Mouse (Mus musculus) embryonic facial prominence, embryonic 14.5 days (tissue): ENCODE measurements around the gene Taf3. TPM values are rescaled to one million over a fixed set of nuclear protein-coding genes. Genes with fewer than 3 reads are reported as not detected.

Experiments used
- ATAC-seq: fragments of 200-750 bp; cut with Nextera tagmentation; 2 replicates; pipeline ENCODE4 v1.8.0; 2017; ENCODE audit warnings: low read depth, moderate number of reproducible peaks, moderate TSS enrichment
- DNase-seq: peaks from one replicate; pipeline ENCODE4 v3.0.0-alpha.2; 2015; ENCODE audit warnings: low spot score
- H3K27ac ChIP-seq: fragments of 300-500 bp; sonication (generic); replicated peaks from 2 replicates; pipeline ENCODE4 v1.5.1; 2014; ENCODE audit warnings: low read depth, mild to moderate bottlenecking, low read length, moderate library complexity
- H3K27me3 ChIP-seq: fragments of 300-500 bp; sonication (generic); replicated peaks from 2 replicates; pipeline ENCODE4 v1.6.1; 2014; ENCODE audit warnings: low read length; ENCODE audit not compliant: control insufficient read depth, insufficient read depth
- H3K36me3 ChIP-seq: fragments of 300-500 bp; sonication (generic); 2 replicates; pipeline ENCODE4 v1.6.1; 2014; ENCODE audit warnings: low read length, mixed read lengths; ENCODE audit not compliant: control insufficient read depth, insufficient read depth
- H3K4me1 ChIP-seq: fragments of 300-500 bp; sonication (generic); 2 replicates; pipeline ENCODE4 v1.6.1; 2014; ENCODE audit warnings: antibody characterized with exemption, low read length; ENCODE audit not compliant: control insufficient read depth, insufficient read depth
- H3K4me2 ChIP-seq: fragments of 300-500 bp; sonication (generic); 2 replicates; pipeline ENCODE4 v1.6.1; 2014; ENCODE audit warnings: low read depth, mild to moderate bottlenecking, low read length, moderate library complexity, mixed read lengths
- H3K4me3 ChIP-seq: fragments of 300-500 bp; sonication (generic); 2 replicates; pipeline ENCODE4 v1.5.1; 2014; ENCODE audit warnings: low read depth, mild to moderate bottlenecking, low read length
- H3K9ac ChIP-seq: fragments of 300-500 bp; sonication (generic); 2 replicates; pipeline ENCODE4 v1.6.1; 2014; ENCODE audit warnings: low read depth, mild to moderate bottlenecking, low read length, moderate library complexity, mixed read lengths
- H3K9me3 ChIP-seq: fragments of 300-500 bp; sonication (generic); 2 replicates; pipeline ENCODE4 v1.6.1; 2016; ENCODE audit warnings: low read length; ENCODE audit not compliant: control insufficient read depth
- WGBS: fragments of 180-500 bp; shearing (Covaris S2); extraction: QIAGEN DNeasy Blood & Tissue Kit; methylation state at CpG from one replicate; pipeline ENCODE4 v1.1.7; 2014; 5-methylcytosine and 5-hydroxymethylcytosine counted together
- polyA plus RNA-seq: library from polyadenylated mRNA; unstranded; fragments of >200 nt; fragmentation: Nextera tagmentation; extraction: Ambion mirVana; gene quantifications from 2 replicates; pipeline ENCODE4 v1.2.1, GENCODE M21; 2014

Taf3 gene
- polyA plus RNA-seq, 1 experiment from 2014 or later, result 10.9 TPM

GRCm38 (mm10) chr2:9886921-9887610 is 161.3 kb downstream of the Taf3 start:
- 6% methylated on average over 7 of the region's 7 CpGs for WGBS
- DNase-seq (no peak), ATAC-seq (no peak)
- no peak overlapping the region for H3K4me2 ChIP-seq
- no peaks in the 10 kb centered on the region for H3K9me3 ChIP-seq
- H3K4me1 ChIP-seq, result peaks cover 10% of the 10 kb centered on the region; the same call in 1 of the 2 replicates
- no peak overlapping the region for H3K9ac ChIP-seq
- no peaks in the 10 kb centered on the region for H3K36me3 ChIP-seq
- H3K27me3 ChIP-seq, result peaks cover 97% of the 10 kb centered on the region
- H3K4me3 ChIP-seq, result no peak overlapping the region
- no peak overlapping the region for H3K27ac ChIP-seq

- 23% methylated on average over 3 of the region's 3 CpGs for WGBS
Measured at GRCm38 (mm10) chr2:9886031-9886430, 162.4 kb downstream of the Taf3 start.

GRCm38 (mm10) chr2:9885217-9885770 is 163.1 kb downstream of the Taf3 start:
- Histone ChIP-seq H3K27me3 (peaks cover 99% of the 10 kb centered on the region), H3K4me1 (peaks cover 20% of the 10 kb centered on the region; the same call in 1 of the 2 replicates), H3K4me3 (no peak overlapping the region), H3K9me3 (no peaks in the 10 kb centered on the region), H3K9ac (no peak overlapping the region), H3K27ac (no peak overlapping the region), H3K4me2 (no peak overlapping the region), H3K36me3 (no peaks in the 10 kb centered on the region)
- no peak for DNase-seq
- 10% methylated on average over 14 of the region's 14 CpGs for WGBS
- no peak for ATAC-seq

More at GRCm38 (mm10) chr2:9886031-9886430, 162.4 kb downstream of the Taf3 start:
- Histone ChIP-seq H3K36me3 (no peaks in the 10 kb centered on the region), H3K27me3 (peaks cover 99% of the 10 kb centered on the region), H3K4me1 (peaks cover 15% of the 10 kb centered on the region; the same call in 1 of the 2 replicates), H3K9me3 (no peaks in the 10 kb centered on the region), H3K9ac (no peak overlapping the region), H3K4me3 (no peak overlapping the region), H3K27ac (no peak overlapping the region), H3K4me2 (no peak overlapping the region)
- ATAC-seq, result no peak
- no peak for DNase-seq

GRCm38 (mm10) chr2:9884533-9885216 is 163.7 kb downstream of the Taf3 start:
- Histone ChIP-seq H3K36me3 (no peaks in the 10 kb centered on the region), H3K27ac (no peak overlapping the region), H3K9ac (no peak overlapping the region), H3K4me3 (peak overlapping the region; percentile 39), H3K27me3 (peaks cover 99% of the 10 kb centered on the region), H3K9me3 (no peaks in the 10 kb centered on the region), H3K4me1 (peaks cover 20% of the 10 kb centered on the region; the same call in 1 of the 2 replicates), H3K4me2 (peak overlapping the region; percentile 77; the same call in 1 of the 2 replicates)
- ATAC-seq (no peak), DNase-seq (no peak)
- WGBS, result 9% methylated on average over 15 of the region's 15 CpGs

GRCm38 (mm10) chr2:9883803-9884532 is 164.4 kb downstream of the Taf3 start:
- no peak for ATAC-seq
- peaks cover 20% of the 10 kb centered on the region; the same call in 1 of the 2 replicates for H3K4me1 ChIP-seq
- H3K9me3 ChIP-seq, result no peaks in the 10 kb centered on the region
- H3K36me3 ChIP-seq, result no peaks in the 10 kb centered on the region
- H3K4me2 ChIP-seq, result peak overlapping the region; percentile 77
- peak overlapping the region; percentile 48 for H3K9ac ChIP-seq
- peaks cover 99% of the 10 kb centered on the region for H3K27me3 ChIP-seq
- H3K27ac ChIP-seq, result no peak overlapping the region
- DNase-seq, result no peak
- peak overlapping the region; percentile 39 for H3K4me3 ChIP-seq
- 1% methylated on average over 27 of the region's 27 CpGs for WGBS

- DNase-seq (no peak), ATAC-seq (no peak)
- peaks cover 91% of the 10 kb centered on the region for H3K27me3 ChIP-seq
- WGBS, result under 1% methylated on average over 43 of the region's 43 CpGs
- H3K9ac ChIP-seq, result peak overlapping the region; percentile 55
- no peaks in the 10 kb centered on the region for H3K9me3 ChIP-seq
- H3K4me1 ChIP-seq, result peaks cover 20% of the 10 kb centered on the region; the same call in 1 of the 2 replicates
- peak overlapping the region; percentile 39 for H3K4me3 ChIP-seq
- H3K4me2 ChIP-seq, result peak overlapping the region; percentile 77
- H3K27ac ChIP-seq, result no peak overlapping the region
- no peaks in the 10 kb centered on the region for H3K36me3 ChIP-seq
Measured at GRCm38 (mm10) chr2:9882926-9883802, 165.2 kb downstream of the Taf3 start.

- ATAC-seq (no peak), DNase-seq (peak; percentile 79)
- Histone ChIP-seq H3K4me1 (peaks cover 20% of the 10 kb centered on the region; the same call in 1 of the 2 replicates), H3K9ac (peak overlapping the region; percentile 55), H3K9me3 (no peaks in the 10 kb centered on the region), H3K27me3 (peaks cover 88% of the 10 kb centered on the region), H3K36me3 (no peaks in the 10 kb centered on the region), H3K27ac (no peak overlapping the region; the same call in 1 of the 2 replicates), H3K4me2 (peak overlapping the region; percentile 77), H3K4me3 (peak overlapping the region; percentile 39)
- under 1% methylated on average over 39 of the region's 39 CpGs for WGBS
Measured at GRCm38 (mm10) chr2:9882371-9882925, 165.9 kb downstream of the Taf3 start.
